9 mouse cellular contexts compared by ENCODE assay signal in genomic region chr19:41763870-41764660, GRCm38 (mm10). TPM values are rescaled to one million over a fixed set of nuclear protein-coding genes. Genes with fewer than 3 reads are reported as not detected.
DNase-seq lines count a peak whose midpoint lies in the region; ATAC-seq and TF ChIP-seq lines count a peak whose summit lies in the region.
"Had no signal": no experiment of that assay in that cellular context is flagged by ENCODE, and none has a peak within 500 bp of the region (broad histone marks: within the 10 kb centered on the region; RNA-seq: fewer than 3 reads in every experiment).

No protein-coding gene starts in this region.

- H3K4me3 ChIP-seq in ES-E14 (ENCODE audit: insufficient read depth in 1 of 2, low read depth in 1 of 2, low read length in 2 of 2, poor library complexity in 1 of 2, severe bottlenecking in 1 of 2), result no peak overlapping the region
- no peak overlapping the region for H3K4me3 ChIP-seq in forebrain, embryonic 15.5 days
- no peak overlapping the region for H3K4me3 ChIP-seq in hindbrain, embryonic 11.5 days (ENCODE audit: low read depth, low read length)

- H3K4me2 ChIP-seq in forebrain, embryonic 15.5 days (replicated peaks), result no peak overlapping the region
- H3K4me2 ChIP-seq in hindbrain, embryonic 11.5 days (replicated peaks; ENCODE audit: low read depth, low read length), result no peak overlapping the region

- peak; percentile 74 for ATAC-seq in forebrain, embryonic 15.5 days (replicated peaks)
- peak; percentile 55; the same call in 1 of the 2 replicates for ATAC-seq in hindbrain, embryonic 11.5 days (ENCODE audit: low FRiP score)

- peaks cover 8% of the 10 kb centered on the region; the same call in 1 of the 2 replicates for H3K36me3 ChIP-seq in ES-E14 (ENCODE audit: control insufficient read depth, insufficient read depth, low read length, poor library complexity, severe bottlenecking)
- H3K36me3 ChIP-seq in forebrain, embryonic 15.5 days, result no peaks in the 10 kb centered on the region
- no peaks in the 10 kb centered on the region for H3K36me3 ChIP-seq in hindbrain, embryonic 11.5 days (ENCODE audit: control insufficient read depth, insufficient read depth, low read length)

- H3K27me3 ChIP-seq in forebrain, embryonic 15.5 days, result no peaks in the 10 kb centered on the region
- no peaks in the 10 kb centered on the region for H3K27me3 ChIP-seq in hindbrain, embryonic 11.5 days (ENCODE audit: control insufficient read depth, insufficient read depth, low read length)

- H3K27ac ChIP-seq in ES-E14 (ENCODE audit: insufficient read depth, low read depth, low read length, poor library complexity, severe bottlenecking), result no peak overlapping the region
- no peak overlapping the region for H3K27ac ChIP-seq in forebrain, embryonic 15.5 days (replicated peaks)
- no peak overlapping the region for H3K27ac ChIP-seq in hindbrain, embryonic 11.5 days (ENCODE audit: low read depth, low read length)

- H3K4me1 ChIP-seq in ES-E14 (ENCODE audit: control insufficient read depth in 2 of 2, insufficient read depth in 2 of 2, low read length in 2 of 2, poor library complexity in 1 of 2), result peaks cover 0 to 7% of the 10 kb centered on the region in 2 experiments; a peak in 2 of 4 replicates
- no peaks in the 10 kb centered on the region for H3K4me1 ChIP-seq in forebrain, embryonic 15.5 days
- no peaks in the 10 kb centered on the region for H3K4me1 ChIP-seq in hindbrain, embryonic 11.5 days (replicated peaks; ENCODE audit: control insufficient read depth, insufficient read depth, low read length)

- WGBS in forebrain, embryonic 15.5 days, result 32% methylated on average over 12 of the region's 12 CpGs
- WGBS in hindbrain, embryonic 11.5 days, result 37% methylated on average over 12 of the region's 12 CpGs

- peak; percentile 79 for DNase-seq in ES-E14 (ENCODE audit: low read depth, low spot score)
- DNase-seq in c-Kit-positive CD71-positive TER-119-positive erythroid progenitor cells, embryonic 14.5 days (ENCODE audit: low spot score), result peak; percentile 87
- DNase-seq in hindbrain, embryonic 11.5 days (ENCODE audit: low spot score), result peak; percentile 95
- peak; percentile 83 for DNase-seq in layer of hippocampus, adult 9-11 months
- DNase-seq in lung, postnatal 10 days, result peak; percentile 91
- peak; percentile 65 for DNase-seq in retina, adult 2 months (ENCODE audit: low read depth, low spot score)
- DNase-seq in thymus, postnatal 36 days, result peak; percentile 80 to 86

- in situ Hi-C loops in ES-E14 (cut with MboI; ENCODE audit: low sequenced_read_pairs in 2 of 2, unreplicated experiment in 2 of 2), result loop anchor here (5.0 to 10.0 kb wide), 2 partner anchors 109 to 112 kb away; no protein-coding TSS in a partner anchor

- no peaks in the 10 kb centered on the region for H3K9me3 ChIP-seq in ES-E14 (ENCODE audit: control insufficient read depth, insufficient read depth, low read depth, low read length)
- no peaks in the 10 kb centered on the region for H3K9me3 ChIP-seq in forebrain, embryonic 15.5 days
- no peaks in the 10 kb centered on the region for H3K9me3 ChIP-seq in hindbrain, embryonic 11.5 days (ENCODE audit: control insufficient read depth, low read length)

- H3K9ac ChIP-seq in ES-E14 (ENCODE audit: insufficient read depth, low read depth, low read length, poor library complexity, severe bottlenecking), result no peak overlapping the region
- H3K9ac ChIP-seq in forebrain, embryonic 15.5 days (replicated peaks), result no peak overlapping the region
- no peak overlapping the region for H3K9ac ChIP-seq in hindbrain, embryonic 11.5 days (ENCODE audit: low read depth, low read length)

TF ChIP-seq in ES-E14, 5 proteins besides CTCF, POLR2A, EP300 and RAD21:
- TF ChIP-seq HCFC1 (IDR thresholded peaks at IDR 0.05; ENCODE audit: borderline replicate concordance, insufficient read depth, low read length) (no peak), MAFK (IDR thresholded peaks at IDR 0.05; ENCODE audit: insufficient read depth, low read depth, low read length) (no peak), ZC3H11A (IDR thresholded peaks at IDR 0.05; ENCODE audit: borderline replicate concordance, low read depth, low read length) (peak; percentile 86), CHD2 (IDR thresholded peaks at IDR 0.05; ENCODE audit: low read depth, low read length) (no peak), ZNF384 (IDR thresholded peaks at IDR 0.05; ENCODE audit: low read depth, low read length) (no peak)

RNA-seq across cellular contexts. Expression of gene Slit1, which starts 20.6 kb away (rescaled TPM):
- total RNA-seq in ES-E14 (2012; rRNA removed), result 1.2 and 1.4 TPM in 2 replicates
- 17.5 and 21.0 TPM in 2 replicates for polyA plus RNA-seq in forebrain, embryonic 15.5 days (2015; fragmentation: Nextera tagmentation; extraction: Ambion mirVana)
- polyA plus RNA-seq in hindbrain, embryonic 11.5 days (2014; fragmentation: Nextera tagmentation; extraction: Ambion mirVana), result 13.8 and 22.8 TPM in 2 replicates
- polyA plus RNA-seq: heart, embryonic 14.5 days had no signal

RNA-seq across cellular contexts. Expression of gene Arhgap19, which starts 37.8 kb away (rescaled TPM):
- total RNA-seq in ES-E14 (2012; rRNA removed), result 31.7 and 32.5 TPM in 2 replicates
- 10.6 and 11.2 TPM in 2 replicates for polyA plus RNA-seq in forebrain, embryonic 15.5 days (2015; fragmentation: Nextera tagmentation; extraction: Ambion mirVana)
- 31.5 and 33.3 TPM in 2 replicates for polyA plus RNA-seq in hindbrain, embryonic 11.5 days (2014; fragmentation: Nextera tagmentation; extraction: Ambion mirVana)
